In the genomic region with DNA sequence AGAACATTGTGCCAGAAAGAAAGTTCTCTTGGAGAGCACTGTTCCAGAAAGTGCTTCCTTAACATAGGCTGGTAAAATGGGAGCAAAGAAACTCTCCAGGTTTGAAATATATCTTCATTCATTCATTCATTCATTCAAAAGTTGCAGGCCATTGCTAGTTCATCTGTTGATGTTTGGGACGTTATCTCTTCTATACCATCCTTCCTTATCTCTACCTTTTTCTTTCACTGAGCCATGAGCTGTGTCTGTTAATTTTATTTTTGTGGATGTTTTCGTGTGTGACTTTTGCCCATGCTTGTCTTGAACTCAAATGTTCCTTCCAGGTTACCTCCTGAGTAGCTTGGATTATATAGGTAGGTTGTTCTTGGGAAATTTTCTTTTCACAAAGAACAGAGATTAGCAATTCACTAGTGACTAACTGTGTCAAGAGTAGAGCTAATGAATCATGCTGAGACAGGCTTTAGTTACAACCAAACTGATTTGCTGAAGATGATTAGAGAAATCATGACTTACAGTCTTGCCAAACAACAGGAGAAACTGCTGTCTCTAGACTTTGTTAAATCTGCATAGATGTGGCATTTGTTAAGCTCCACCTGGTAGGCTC, we compare ENCODE assay signal across 14 mouse cellular contexts.
"Had no signal": no experiment of that assay in that cellular context is flagged by ENCODE, and none has a peak within 500 bp of the region (broad histone marks: within the 10 kb centered on the region; RNA-seq: fewer than 3 reads in every experiment).

No protein-coding gene starts in this region.

- H3K9me3 ChIP-seq: neural tube, embryonic 15.5 days had no signal

- H3K27ac ChIP-seq: limb, embryonic 12.5 days; lung, embryonic 15.5 days; neural tube, embryonic 15.5 days had no signal

- DNase-seq: kidney, adult 2 months; kidney, postnatal 25 days; layer of hippocampus, adult 9-11 months; layer of hippocampus, postnatal 36 days; lung, postnatal 14 days; midbrain, embryonic 14.5 days; right cerebral cortex, adult 18-20 months; right cerebral cortex, postnatal 25 days; thymus, postnatal 4 days had no signal

- ATAC-seq: intestine, embryonic 16.5 days had no signal

- H3K27me3 ChIP-seq: limb, embryonic 12.5 days; lung, embryonic 15.5 days; neural tube, embryonic 15.5 days had no signal

- H3K4me3 ChIP-seq: limb, embryonic 12.5 days; lung, embryonic 15.5 days; myocyte; neural tube, embryonic 15.5 days had no signal

- H3K36me3 ChIP-seq: neural tube, embryonic 15.5 days had no signal

- H3K9ac ChIP-seq: limb, embryonic 12.5 days; lung, embryonic 15.5 days; neural tube, embryonic 15.5 days had no signal
